Mouse (Mus musculus) intestine, embryonic 16.5 days (tissue): ENCODE results near the gene Tmem129. TPM values are rescaled to one million over a fixed set of nuclear protein-coding genes. Genes with fewer than 3 reads are reported as not detected.

Experiments
- ATAC-seq: fragments of 200-750 bp; cut with Nextera tagmentation; 2 replicates; pipeline ENCODE4 v1.8.0; 2017; ENCODE audit warnings: moderate TSS enrichment, moderate library complexity
- H3K27ac ChIP-seq: fragments of 300-500 bp; sonication (generic); 2 replicates; pipeline ENCODE4 v1.5.1; 2014; ENCODE audit warnings: mild to moderate bottlenecking, low read length
- H3K27me3 ChIP-seq: fragments of 300-500 bp; sonication (generic); replicated peaks from 2 replicates; pipeline ENCODE4 v1.6.1; 2014; ENCODE audit warnings: low read length, control low read depth, mixed read lengths; ENCODE audit not compliant: control insufficient read depth, insufficient read depth
- H3K36me3 ChIP-seq: fragments of 300-500 bp; sonication (generic); 2 replicates; pipeline ENCODE4 v1.6.1; 2014; ENCODE audit warnings: low read length, control low read depth; ENCODE audit not compliant: control insufficient read depth, insufficient read depth
- H3K4me1 ChIP-seq: fragments of 300-500 bp; sonication (generic); 2 replicates; pipeline ENCODE4 v1.6.1; 2014; ENCODE audit warnings: low read length, control low read depth, mixed read lengths; ENCODE audit not compliant: control insufficient read depth, insufficient read depth
- H3K4me2 ChIP-seq: fragments of 300-500 bp; sonication (generic); 2 replicates; pipeline ENCODE4 v1.6.1; 2014; ENCODE audit warnings: low read depth, low read length, control low read depth
- H3K4me3 ChIP-seq: fragments of 300-500 bp; sonication (generic); 2 replicates; pipeline ENCODE4 v1.5.1; 2014; ENCODE audit warnings: mild to moderate bottlenecking, low read length
- H3K9ac ChIP-seq: fragments of 300-500 bp; sonication (generic); 2 replicates; pipeline ENCODE4 v1.6.1; 2014; ENCODE audit warnings: low read depth, low read length
- H3K9me3 ChIP-seq: fragments of 300-500 bp; sonication (generic); 2 replicates; pipeline ENCODE4 v1.6.1; 2016; ENCODE audit warnings: low read length, control low read depth; ENCODE audit not compliant: control insufficient read depth
- WGBS: fragments of 180-500 bp; shearing (Covaris S2); extraction: QIAGEN DNeasy Blood & Tissue Kit; methylation state at CpG from one replicate; pipeline ENCODE4 v1.1.7; 2014; 5-methylcytosine and 5-hydroxymethylcytosine counted together
- polyA plus RNA-seq: library from polyadenylated mRNA; unstranded; fragments of >200 nt; fragmentation: Nextera tagmentation; extraction: Ambion mirVana; gene quantifications from 2 replicates; pipeline ENCODE4 v1.2.1, GENCODE M21; 2015

The Tmem129 gene
- polyA plus RNA-seq, 1 experiment from 2014 or later: 36.9 TPM

- Histone ChIP-seq H3K4me3 (no peak overlapping the region), H3K9me3 (no peaks in the 10 kb centered on the region), H3K9ac (no peak overlapping the region), H3K4me2 (no peak overlapping the region), H3K4me1 (no peaks in the 10 kb centered on the region), H3K27ac (no peak overlapping the region), H3K27me3 (no peaks in the 10 kb centered on the region), H3K36me3 (peaks cover 3% of the 10 kb centered on the region)
- 81% methylated on average over 1 of the region's 1 CpGs for WGBS
- no peak for ATAC-seq
These were observed 49.0 kb downstream of the Tmem129 start for GRCm38 (mm10) chr5:33609226-33609625.

GRCm38 (mm10) chr5:33607434-33607833 is 50.8 kb downstream of the Tmem129 start:
- peaks cover 3% of the 10 kb centered on the region for H3K36me3 ChIP-seq
- no peaks in the 10 kb centered on the region for H3K4me1 ChIP-seq
- H3K27me3 ChIP-seq: no peaks in the 10 kb centered on the region
- no peak overlapping the region for H3K9ac ChIP-seq
- no peak overlapping the region for H3K27ac ChIP-seq
- no peak overlapping the region for H3K4me3 ChIP-seq
- ATAC-seq: no peak
- no peak overlapping the region for H3K4me2 ChIP-seq
- WGBS: 96% methylated on average over 15 of the region's 15 CpGs
- no peaks in the 10 kb centered on the region for H3K9me3 ChIP-seq

GRCm38 (mm10) chr5:33606631-33607030 is 51.6 kb downstream of the Tmem129 start:
- Histone ChIP-seq H3K27me3 (no peaks in the 10 kb centered on the region), H3K36me3 (peaks cover 3% of the 10 kb centered on the region)
- no peak for ATAC-seq

GRCm38 (mm10) chr5:33605314-33605713 is 52.9 kb downstream of the Tmem129 start:
- Histone ChIP-seq H3K36me3 (peaks cover 3% of the 10 kb centered on the region), H3K4me3 (no peak overlapping the region), H3K4me2 (no peak overlapping the region), H3K9me3 (no peaks in the 10 kb centered on the region), H3K27me3 (no peaks in the 10 kb centered on the region), H3K4me1 (no peaks in the 10 kb centered on the region), H3K9ac (no peak overlapping the region), H3K27ac (no peak overlapping the region)
- no peak for ATAC-seq
- WGBS: 82% methylated on average over 5 of the region's 5 CpGs

More at GRCm38 (mm10) chr5:33606631-33607030, 51.6 kb downstream of the Tmem129 start:
- Histone ChIP-seq H3K4me2 (no peak overlapping the region), H3K27ac (no peak overlapping the region), H3K9me3 (no peaks in the 10 kb centered on the region), H3K4me3 (no peak overlapping the region), H3K9ac (no peak overlapping the region), H3K4me1 (no peaks in the 10 kb centered on the region)
- WGBS: 78% methylated on average over 7 of the region's 7 CpGs

Other genes starting within 250 kb of the Tmem129 start
- not detected in 2 replicates for gene Nkx1-1, start 224.4 kb downstream of the Tmem129 start, polyA plus RNA-seq
- 48.0 and 49.6 TPM in 2 replicates for gene Fam53a, start 28.8 kb downstream of the Tmem129 start, polyA plus RNA-seq
- gene Gm9903, start 28.5 kb downstream of the Tmem129 start, polyA plus RNA-seq: 0.15 and 0.32 TPM in 2 replicates
- gene Slbp, start 5.8 kb downstream of the Tmem129 start, polyA plus RNA-seq: 164 and 184 TPM in 2 replicates
- gene Tacc3, start 288 bp downstream of the Tmem129 start, polyA plus RNA-seq: 130 and 144 TPM in 2 replicates
- 9.0 and 9.8 TPM in 2 replicates for gene Fgfr3, start 63.3 kb upstream of the Tmem129 start, polyA plus RNA-seq
- 37.5 and 38.3 TPM in 2 replicates for gene Letm1, start 124.4 kb upstream of the Tmem129 start, polyA plus RNA-seq
- gene Nsd2, start 162.3 kb upstream of the Tmem129 start, polyA plus RNA-seq: 20.5 and 22.5 TPM in 2 replicates